Mouse (Mus musculus): Measurements from ENCODE around the gene Slc4a1ap. TPM values are rescaled to one million over a fixed set of nuclear protein-coding genes. Genes with fewer than 3 reads are reported as not detected.
A peak's percentile ranks its signal among the peaks of the same experiment; 100 is the strongest.

The Slc4a1ap gene
- total RNA-seq, 2 experiments from 2014 or later, result 41.9 to 47.4 TPM

DNA sequence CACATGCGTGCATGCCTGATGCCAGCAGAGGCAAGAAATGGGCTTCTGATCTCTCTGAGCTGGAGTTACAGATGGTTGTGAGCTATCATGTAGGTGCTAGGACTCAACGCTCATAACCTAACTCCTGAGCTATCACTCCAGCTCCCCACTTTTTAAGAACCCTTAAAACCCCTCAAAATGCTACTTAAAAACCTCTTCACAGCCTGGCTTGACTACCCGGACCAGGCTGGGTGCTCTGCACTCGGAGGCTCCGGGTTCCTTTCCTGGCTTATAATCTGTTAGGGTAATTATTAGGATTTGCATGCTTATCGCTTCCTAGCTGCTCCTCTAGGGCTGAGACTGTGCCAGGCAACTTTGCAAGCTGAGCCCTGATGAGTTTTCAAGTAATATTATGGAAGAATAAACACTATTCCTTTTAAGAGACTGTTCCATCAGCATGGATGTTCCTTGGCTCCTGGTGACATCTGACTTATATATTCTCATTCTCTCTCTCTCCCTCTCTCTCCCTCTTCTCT lies 70.7 kb downstream of the Slc4a1ap start:
- intact Hi-C loops (cut with DNase I), result loop anchor here (10.0 kb wide), 1 partner anchor 537 kb away; the partner anchor contains the start of gene Fosl2
- DNase-seq (ENCODE audit: extremely low spot score in 1 of 2, low spot score in 2 of 2), result no peak

DNA sequence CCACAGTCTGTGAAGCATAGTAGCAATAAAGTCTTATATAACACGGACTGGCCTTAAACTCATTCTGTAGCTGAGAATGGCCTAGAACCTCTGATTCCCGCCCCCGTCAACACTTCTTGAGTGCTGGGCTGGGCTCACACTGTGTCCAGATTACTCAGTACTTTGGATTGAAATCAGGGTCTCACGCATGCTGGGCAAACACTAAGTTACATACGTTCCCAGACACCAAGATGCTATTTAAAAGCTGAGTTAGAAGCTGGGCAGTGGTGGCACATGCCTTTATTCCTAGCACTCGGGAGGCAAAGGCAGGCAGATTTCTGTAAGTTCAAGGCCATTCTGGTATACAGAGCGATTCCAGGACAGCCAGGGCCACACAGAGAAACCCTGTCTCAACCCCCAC lies 71.3 kb downstream of the Slc4a1ap start:
- intact Hi-C loops (cut with DNase I), result loop anchor here (10.0 kb wide), 1 partner anchor 537 kb away; the partner anchor contains the start of gene Fosl2
- no peak for DNase-seq (ENCODE audit: extremely low spot score in 1 of 2, low spot score in 2 of 2)

DNA sequence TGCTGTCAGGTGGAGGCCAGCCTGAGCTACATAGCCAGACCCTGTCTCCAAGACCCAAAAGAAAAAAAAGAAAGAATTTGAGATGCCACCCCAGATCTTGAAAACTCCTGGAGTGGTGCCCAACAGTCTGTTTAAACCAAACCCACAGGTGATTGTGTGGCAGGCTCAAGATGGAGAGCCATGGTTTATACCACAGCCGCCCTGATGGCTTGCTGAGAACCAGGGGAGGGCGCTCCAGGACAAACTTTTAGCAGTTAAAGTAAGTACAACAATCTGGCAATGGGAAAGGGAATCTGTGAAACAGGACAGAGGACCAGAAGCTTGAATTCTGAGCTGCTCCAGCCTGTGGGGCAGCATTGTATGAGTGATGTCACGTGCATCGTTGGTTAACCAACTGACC lies 71.8 kb downstream of the Slc4a1ap start:
- DNase-seq (ENCODE audit: extremely low spot score in 1 of 2, low spot score in 2 of 2), result no peak
- intact Hi-C loops (cut with DNase I), result loop anchor here (10.0 kb wide), 1 partner anchor 536 kb away; the partner anchor contains the start of gene Fosl2

DNA sequence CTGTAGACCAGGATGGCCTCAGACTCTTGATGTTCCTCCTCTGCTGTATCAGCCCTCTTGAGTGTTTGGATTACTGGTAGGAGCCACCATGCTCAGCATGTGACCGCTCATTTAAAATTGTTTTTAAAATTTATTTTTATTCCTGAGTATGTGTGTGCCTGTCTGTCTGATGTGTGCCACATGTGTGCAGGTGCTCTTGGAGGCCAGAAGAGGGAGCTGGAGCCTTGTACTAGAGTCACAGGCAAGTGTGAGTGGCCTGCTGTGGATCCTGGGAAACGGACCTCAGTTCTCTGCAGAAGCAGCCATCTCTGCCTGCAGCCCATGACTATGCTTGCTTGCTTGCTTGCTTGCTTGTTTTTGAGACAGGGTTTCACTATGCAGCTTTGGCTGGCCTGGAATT lies 72.4 kb downstream of the Slc4a1ap start:
- intact Hi-C loops (cut with DNase I), result loop anchor here (10.0 kb wide), 1 partner anchor 536 kb away; the partner anchor contains the start of gene Fosl2
- no peak for DNase-seq (ENCODE audit: extremely low spot score in 1 of 2, low spot score in 2 of 2)

DNA sequence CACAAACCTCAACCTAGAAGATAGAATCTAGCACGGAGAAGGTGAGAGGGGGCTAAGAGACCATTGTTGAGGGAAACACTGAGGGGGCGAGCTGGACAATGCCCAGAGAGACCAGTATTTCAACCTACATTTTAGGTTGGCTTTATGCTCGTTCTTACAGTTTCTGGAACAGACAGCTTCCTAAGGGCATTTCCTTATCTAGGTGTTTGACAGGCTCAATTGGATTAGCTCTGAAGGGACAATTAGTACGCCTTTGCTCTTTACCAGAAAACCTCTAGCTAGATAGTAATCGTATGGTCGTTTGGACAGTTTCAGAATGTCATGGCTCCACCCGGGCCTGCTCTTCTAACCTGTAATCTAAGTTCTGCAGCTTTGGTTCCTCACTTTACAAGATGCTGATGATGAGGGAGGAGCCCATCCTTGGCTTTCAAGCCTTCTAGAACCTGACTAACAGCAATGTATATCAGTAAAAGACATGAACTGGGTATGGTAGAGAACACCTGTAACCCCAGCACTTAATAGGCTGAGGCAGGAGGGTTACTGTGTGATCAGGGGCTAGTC lies 74.4 kb downstream of the Slc4a1ap start:
- DNase-seq (ENCODE audit: extremely low spot score in 1 of 2, low spot score in 2 of 2), result no peak
- intact Hi-C loops (cut with DNase I), result no loop called here

DNA sequence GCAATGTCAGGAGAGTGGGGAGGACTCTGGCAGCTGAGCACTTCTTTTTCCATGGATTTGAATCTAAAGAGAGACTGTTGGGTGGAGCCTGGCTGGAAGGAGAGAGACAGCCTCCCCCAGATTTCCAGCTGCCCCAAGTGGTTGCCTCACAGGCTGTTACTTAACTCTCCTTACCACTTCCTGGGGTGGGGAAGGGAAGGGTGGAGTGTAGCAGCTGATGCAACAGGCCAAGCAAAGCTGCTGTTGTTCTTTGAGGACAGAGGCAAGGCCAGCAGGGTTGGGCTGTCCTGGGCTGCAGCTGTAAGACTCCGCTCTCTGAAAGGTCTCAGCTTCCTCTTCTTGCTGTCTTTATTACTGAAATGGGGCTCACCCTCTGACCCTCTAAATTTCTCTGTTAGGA lies 75.6 kb downstream of the Slc4a1ap start:
- DNase-seq (ENCODE audit: extremely low spot score in 1 of 2, low spot score in 2 of 2), result peak in 1 of 2 experiments; percentile 64
- intact Hi-C loops (cut with DNase I), result no loop called here

DNA sequence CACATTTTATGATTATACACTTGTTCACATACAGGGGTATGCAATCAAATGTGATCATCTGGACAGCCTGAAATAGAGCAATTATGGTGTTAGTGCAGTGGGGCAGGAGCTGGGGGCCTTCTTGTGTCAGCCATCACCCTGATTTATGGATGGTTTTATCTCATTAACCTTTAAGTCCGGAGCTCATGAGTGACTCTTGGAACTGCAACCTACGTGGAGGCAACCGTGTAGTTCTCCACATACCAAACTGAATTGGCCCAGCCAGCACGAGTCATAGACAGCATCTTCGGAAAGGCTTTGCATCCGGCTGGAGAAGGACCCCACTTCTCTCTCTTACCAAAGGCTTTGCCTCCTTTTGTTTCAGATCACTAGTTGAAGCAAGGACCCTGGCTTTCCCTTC lies 77.0 kb downstream of the Slc4a1ap start:
- intact Hi-C loops (cut with DNase I), result no loop called here
- no peak for DNase-seq (ENCODE audit: extremely low spot score in 1 of 2, low spot score in 2 of 2)

DNA sequence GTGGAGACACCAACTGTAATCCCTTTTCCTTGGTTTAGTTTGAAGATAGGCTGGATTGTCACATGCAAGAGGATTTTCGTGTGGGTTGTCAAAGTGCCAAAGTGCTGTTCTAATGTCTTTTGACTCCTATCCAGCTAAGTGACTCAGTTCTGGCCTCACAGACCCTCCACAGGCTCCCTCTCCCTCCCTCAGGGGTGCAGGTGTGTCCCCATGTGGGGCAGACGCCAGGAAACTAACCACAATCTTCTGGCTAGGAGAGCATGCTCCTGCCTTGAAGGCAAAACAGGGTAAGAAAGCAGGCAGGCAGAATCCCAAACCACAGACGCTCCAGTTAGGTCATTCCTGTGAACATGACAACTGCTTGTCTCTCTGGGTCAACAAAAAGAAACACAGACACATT lies 79.4 kb downstream of the Slc4a1ap start:
- no peak for DNase-seq (ENCODE audit: extremely low spot score in 1 of 2, low spot score in 2 of 2)
- intact Hi-C loops (cut with DNase I), result no loop called here

Other genes with a start within 250 kb of the Slc4a1ap start
- 10 to 100 TPM; 67.7 to 68.2 TPM for gene Ift172, start 235.9 kb upstream of the Slc4a1ap start, total RNA-seq (2021)
- gene Fndc4, start 230.9 kb upstream of the Slc4a1ap start, total RNA-seq (2021), result 100 to 1,000 TPM; 165 to 166 TPM
- gene Gckr, start 229.6 kb upstream of the Slc4a1ap start, total RNA-seq (2021), result under 1 TPM in 1 of 2 experiments, not detected in 1; 0.14 TPM
- gene Zfp512, start 74.6 kb upstream of the Slc4a1ap start, total RNA-seq (2021), result 10 to 100 TPM; 58.2 to 60.8 TPM
- under 1 TPM; 0.13 to 0.20 TPM for gene 4930548H24Rik, start 41.3 kb upstream of the Slc4a1ap start, total RNA-seq (2021)
- 10 to 100 TPM; 37.5 to 40.5 TPM for gene Gpn1, start 32.3 kb upstream of the Slc4a1ap start, total RNA-seq (2021)
- gene Supt7l, start 812 bp downstream of the Slc4a1ap start, total RNA-seq (2021), result 10 to 100 TPM; 14.9 to 17.8 TPM
- 100 to 1,000 TPM; 116 to 134 TPM for gene Mrpl33, start 69.9 kb downstream of the Slc4a1ap start, total RNA-seq (2021)
- gene Rbks, start 170.6 kb downstream of the Slc4a1ap start, total RNA-seq (2021), result 1 to 10 TPM; 2.1 to 2.5 TPM
- 10 to 100 TPM; 40.5 to 48.7 TPM for gene Babam2, start 170.7 kb downstream of the Slc4a1ap start, total RNA-seq (2021)

Data from left cerebral cortex, postnatal 10 days (tissue).